Mouse (Mus musculus): ENCODE measurements around the gene Asna1. TPM values are rescaled to one million over a fixed set of nuclear protein-coding genes. Genes with fewer than 3 reads are reported as not detected.

The Asna1 gene
- total RNA-seq, 2 experiments from 2014 or later, result 122 to 124 TPM

DNA sequence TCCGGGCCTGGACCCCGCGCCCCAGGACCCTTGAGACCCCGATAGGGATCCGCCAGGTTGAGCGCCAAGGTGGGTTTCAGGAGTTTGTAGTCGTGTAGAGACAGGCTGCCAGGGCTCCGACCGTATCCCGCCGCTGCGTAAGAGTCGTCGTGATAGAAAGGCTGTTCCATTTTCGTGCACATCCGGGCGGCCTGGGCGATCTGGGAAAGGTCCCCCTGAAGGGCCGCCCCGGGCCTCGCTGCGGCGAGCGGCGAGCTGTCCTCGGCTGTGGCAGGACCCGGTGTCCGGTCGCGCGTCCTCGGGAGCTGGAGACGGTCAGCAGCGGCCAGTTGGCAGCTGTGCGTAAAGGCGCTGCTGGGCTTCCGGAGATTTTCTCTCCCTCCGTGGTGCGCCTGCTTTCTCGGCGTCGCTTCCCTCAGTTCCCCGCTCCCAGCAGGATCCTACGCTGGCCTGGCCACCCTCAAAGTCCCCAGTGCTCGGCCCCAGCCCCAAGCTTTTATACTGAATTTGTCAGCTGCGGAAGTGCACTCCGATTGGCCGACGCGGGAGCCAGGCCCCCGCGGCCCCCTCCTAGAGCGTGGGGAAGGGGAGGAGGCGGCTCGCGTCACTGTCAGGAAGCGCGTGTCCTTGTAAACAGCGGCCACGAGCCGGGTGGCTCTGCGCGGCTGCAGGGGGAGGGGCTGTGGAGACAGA lies 46.7 kb downstream of the Asna1 start, which contains the start of gene Junb:
Junb (minus strand) TSS at position 471 of the 693 bp plus-strand sequence.
- TF ChIP-seq CTCF (IDR thresholded peaks at IDR 0.05), result no peak
- Histone ChIP-seq H3K4me3 (peak within 1 kb of the TSS; percentile 95), H3K27ac (peak within 1 kb of the TSS; percentile 99)
- intact Hi-C loops (cut with DNase I), result loop anchor here (1.0 to 5.0 kb wide), 3 partner anchors 8 to 94 kb away; partner anchors contain the start of genes Asna1, Dhps and Trir
- peak; percentile 95 for DNase-seq (ENCODE audit: extremely low spot score in 1 of 2, low spot score in 2 of 2)

DNA sequence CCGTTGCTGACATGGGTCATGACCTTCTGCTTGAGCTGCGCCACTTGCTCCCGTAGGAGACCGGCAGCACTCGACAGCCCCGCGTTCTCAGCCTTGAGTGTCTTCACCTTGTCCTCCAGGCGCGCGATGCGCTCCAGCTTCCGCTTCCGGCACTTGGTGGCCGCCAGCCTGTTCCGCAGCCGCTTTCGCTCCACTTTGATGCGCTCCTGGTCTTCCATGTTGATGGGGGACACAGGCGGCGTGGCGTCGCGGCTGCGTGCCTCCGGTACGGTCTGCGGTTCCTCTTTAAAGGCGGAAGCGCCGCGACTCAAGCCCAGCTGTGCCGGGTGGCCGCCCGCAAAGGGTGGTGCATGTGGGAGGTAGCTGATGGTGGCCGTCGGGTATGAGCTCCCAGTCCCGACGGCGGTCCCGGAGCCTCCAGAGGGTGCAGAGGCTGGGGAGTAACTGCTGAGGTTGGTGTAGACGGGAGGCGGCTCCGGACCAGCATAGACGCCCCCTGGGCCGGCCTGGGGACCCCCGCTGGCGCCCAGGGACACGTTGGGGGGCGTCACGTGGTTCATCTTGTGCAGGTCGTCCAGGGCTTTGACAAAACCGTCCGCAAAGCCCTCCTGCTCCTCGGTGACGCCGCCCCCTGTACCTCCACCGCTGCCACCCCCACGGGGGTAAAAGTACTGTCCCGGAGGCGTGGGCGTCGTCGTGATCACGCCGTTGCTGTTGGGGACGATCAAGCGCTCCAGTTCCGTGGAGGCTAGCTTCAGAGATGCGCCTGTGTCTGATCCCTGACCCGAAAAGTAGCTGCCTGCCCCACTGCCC lies 47.4 kb downstream of the Asna1 start:
- intact Hi-C loops (cut with DNase I), result loop anchor here (1.0 to 5.0 kb wide), 3 partner anchors 9 to 95 kb away; partner anchors contain the start of genes Asna1, Dhps and Trir
- Histone ChIP-seq H3K27ac (peak overlapping the region; percentile 99), H3K4me3 (peak overlapping the region; percentile 95)
- TF ChIP-seq CTCF (IDR thresholded peaks at IDR 0.05), result no peak
- DNase-seq (ENCODE audit: extremely low spot score in 1 of 2, low spot score in 2 of 2), result peak; percentile 63 to 72

DNA sequence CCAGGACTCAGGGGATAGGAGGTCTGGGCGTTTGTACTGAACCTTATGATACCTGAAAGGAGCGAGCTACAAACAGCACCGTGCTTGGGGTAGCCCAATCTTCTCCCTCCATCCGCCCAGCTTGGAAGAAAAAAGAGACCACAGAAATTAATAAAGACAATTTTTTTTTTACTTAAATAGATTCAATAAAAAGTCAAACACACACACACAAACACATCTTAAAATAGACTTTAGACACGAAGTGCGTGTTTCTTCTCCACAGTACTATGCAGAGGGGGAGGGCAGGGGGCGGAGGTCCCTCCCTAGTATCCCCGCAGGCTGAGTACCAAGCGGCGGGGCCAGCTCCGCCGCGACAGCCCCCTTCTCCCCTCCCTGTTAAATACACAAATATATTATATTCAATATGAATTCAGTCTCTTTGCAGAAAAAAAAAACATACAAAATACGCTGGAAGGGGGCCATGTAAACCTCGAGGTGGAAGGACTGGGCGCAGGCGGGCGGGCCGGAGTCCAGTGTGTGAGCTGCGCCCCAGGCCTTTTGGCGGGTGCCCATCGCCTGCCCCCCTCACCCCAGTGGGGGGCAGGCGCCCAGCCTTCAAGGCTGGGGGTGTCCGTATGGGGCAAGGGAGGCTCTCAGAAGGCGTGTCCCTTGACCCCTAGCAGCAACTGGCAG lies 48.2 kb downstream of the Asna1 start:
- peak overlapping the region; percentile 95 for H3K4me3 ChIP-seq
- H3K27ac ChIP-seq, result peak overlapping the region; percentile 99
- intact Hi-C loops (cut with DNase I), result loop anchor here (5.0 kb wide), 2 partner anchors 50 to 95 kb away; partner anchors contain the start of genes Asna1, Dhps and Trir
- TF ChIP-seq CTCF (IDR thresholded peaks at IDR 0.05), result no peak
- no peak for DNase-seq (ENCODE audit: extremely low spot score in 1 of 2, low spot score in 2 of 2)

DNA sequence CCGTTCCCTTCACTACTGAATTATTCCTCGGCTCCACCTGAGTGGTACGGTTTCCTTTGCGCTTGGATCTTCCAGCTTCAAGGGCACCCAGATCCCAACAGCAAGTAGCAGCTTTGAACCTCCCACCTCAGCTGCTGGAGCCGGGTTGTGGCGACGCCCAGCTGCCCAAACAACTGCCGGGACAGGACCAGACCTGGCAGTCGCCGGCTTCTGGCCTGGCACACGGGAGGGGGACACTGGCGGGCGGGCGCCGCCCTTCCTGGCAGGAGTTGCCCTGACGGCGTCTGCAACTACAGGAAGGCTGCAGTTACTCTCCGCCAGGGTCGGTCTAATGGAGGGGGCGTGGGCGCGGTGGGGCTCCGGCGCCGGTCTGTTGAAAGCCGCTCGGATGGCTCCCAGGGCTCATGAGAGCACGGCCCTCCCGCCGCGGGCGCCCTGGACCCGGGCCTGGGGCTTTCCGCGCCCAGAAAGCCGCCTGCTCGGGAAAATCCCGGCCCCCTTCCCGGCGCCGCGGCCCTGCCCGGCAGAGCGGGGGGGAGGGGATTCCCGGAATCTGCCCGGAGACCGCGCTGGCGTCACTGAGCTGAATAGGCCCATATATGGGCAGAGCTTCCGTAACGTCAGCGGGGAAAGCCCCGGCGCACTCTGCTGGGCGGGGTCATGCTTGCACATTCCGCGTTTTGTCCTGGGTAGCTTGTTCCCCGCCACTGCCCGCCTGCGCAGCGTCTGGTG lies 48.9 kb downstream of the Asna1 start:
- intact Hi-C loops (cut with DNase I), result loop anchor here (5.0 kb wide), 2 partner anchors 51 to 96 kb away; partner anchors contain the start of genes Asna1, Dhps and Trir
- peak overlapping the region; percentile 95 for H3K4me3 ChIP-seq
- no peak; the same call in 1 of the 2 replicates for TF ChIP-seq CTCF (IDR thresholded peaks at IDR 0.05)
- peak; percentile 94 to 97 for DNase-seq (ENCODE audit: extremely low spot score in 1 of 2, low spot score in 2 of 2)
- H3K27ac ChIP-seq, result peak overlapping the region; percentile 99

DNA sequence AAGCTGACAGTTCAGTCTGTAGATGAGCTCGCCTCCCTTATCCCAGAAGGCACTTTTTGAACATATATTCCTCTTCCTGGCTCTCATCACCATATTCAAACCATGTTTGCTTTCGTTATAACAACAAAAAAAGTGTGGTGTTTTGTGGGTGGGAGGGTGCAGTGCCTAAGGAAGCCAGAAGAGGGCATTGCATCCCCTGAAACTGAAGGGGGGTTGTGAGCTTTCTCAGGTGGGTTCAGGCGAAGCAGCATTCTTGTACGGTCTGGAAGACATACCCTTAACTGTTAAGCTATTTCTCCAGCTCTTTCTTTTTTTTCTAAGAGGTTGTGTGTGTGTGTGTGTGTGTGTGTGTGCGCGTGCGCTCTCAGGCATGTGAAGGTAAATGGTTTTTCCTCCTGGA lies 49.6 kb downstream of the Asna1 start:
- Histone ChIP-seq H3K4me3 (no peak overlapping the region; the same call in 1 of the 2 replicates), H3K27ac (peak overlapping the region; percentile 99)
- peak; percentile 85 for TF ChIP-seq CTCF (IDR thresholded peaks at IDR 0.05)
- intact Hi-C loops (cut with DNase I), result loop anchor here (5.0 kb wide), 2 partner anchors 52 to 97 kb away; partner anchors contain the start of genes Asna1, Dhps and Trir
- peak in 1 of 2 experiments; percentile 77 for DNase-seq (ENCODE audit: extremely low spot score in 1 of 2, low spot score in 2 of 2)

DNA sequence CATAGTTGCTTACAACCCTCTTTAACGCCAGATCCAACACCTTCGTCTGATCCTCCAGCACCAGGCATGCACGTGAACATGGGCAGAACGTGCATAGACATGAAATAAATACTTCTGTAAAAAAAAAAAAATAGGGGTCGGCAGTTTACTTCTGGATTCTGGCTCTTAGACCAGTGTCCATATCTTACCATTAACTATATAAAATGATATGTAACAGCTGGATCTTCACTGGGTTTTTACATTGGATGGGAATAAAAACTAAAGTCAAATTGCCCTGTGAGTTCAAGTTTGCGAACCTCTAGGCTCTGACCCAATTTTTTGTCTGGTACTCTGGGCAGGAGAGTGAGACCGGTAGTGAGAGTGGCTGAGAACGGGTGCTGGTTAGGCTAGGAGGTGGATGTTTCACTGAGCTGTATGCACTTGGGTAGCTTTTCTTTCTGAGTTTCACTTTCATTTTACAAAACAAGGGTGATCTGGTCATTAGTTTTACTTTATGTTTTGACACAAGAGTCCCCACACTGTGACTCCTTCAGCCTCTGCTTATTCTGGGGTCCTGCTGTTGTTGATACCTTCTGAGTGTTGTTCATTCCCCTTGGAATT lies 50.4 kb downstream of the Asna1 start:
- H3K27ac ChIP-seq, result no peak overlapping the region
- intact Hi-C loops (cut with DNase I), result loop anchor here (1.0 to 5.0 kb wide), 3 partner anchors 16 to 98 kb away; partner anchors contain the start of genes Asna1, Dhps, Hook2 and Trir

DNA sequence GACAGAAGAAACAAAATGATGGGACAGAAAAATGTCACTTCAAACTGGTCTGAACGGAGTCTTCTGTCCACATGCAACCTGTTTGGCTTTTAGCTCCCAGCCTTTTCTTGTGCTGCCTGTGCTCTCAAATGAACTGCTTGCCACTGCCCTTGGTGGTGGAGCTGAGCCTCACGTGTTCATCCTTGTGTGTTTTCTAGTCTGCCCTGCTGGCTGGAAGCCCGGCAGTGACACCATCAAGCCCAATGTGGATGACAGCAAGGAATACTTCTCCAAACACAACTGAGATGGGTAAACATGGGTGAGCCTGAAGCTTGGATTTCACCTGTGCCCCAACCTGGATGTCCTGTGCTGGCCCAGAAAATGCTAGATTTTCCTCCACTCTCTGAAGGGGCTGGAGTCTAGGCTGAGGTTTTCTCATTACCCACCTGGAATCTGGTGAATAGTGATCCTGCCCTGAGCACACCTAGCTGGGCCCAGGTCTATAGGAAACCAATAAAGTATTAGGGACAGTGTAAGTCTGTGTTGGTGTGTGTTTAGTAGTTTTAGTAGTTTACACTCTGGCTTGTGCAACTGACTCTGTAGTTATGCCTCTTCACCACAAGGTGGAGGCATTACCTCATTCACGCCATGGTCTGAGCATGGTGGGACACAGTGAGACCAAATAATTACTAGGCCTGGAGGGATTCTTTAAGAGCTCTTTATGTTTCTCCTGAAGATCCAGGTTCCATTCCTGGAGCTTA lies 51.1 kb downstream of the Asna1 start:
- TF ChIP-seq CTCF (IDR thresholded peaks at IDR 0.05), result peak; percentile 86
- intact Hi-C loops (cut with DNase I), result loop anchor here (1.0 kb wide), 1 partner anchor 16 kb away; the partner anchor contains the start of gene Hook2
- no peak for DNase-seq (ENCODE audit: extremely low spot score in 1 of 2, low spot score in 2 of 2)
- Histone ChIP-seq H3K27ac (no peak overlapping the region), H3K4me3 (no peak overlapping the region)

More for the DNA sequence above, 50.4 kb downstream of the Asna1 start:
- no peak overlapping the region for H3K4me3 ChIP-seq
- TF ChIP-seq CTCF (IDR thresholded peaks at IDR 0.05), result no peak
- no peak for DNase-seq (ENCODE audit: extremely low spot score in 1 of 2, low spot score in 2 of 2)

DNA sequence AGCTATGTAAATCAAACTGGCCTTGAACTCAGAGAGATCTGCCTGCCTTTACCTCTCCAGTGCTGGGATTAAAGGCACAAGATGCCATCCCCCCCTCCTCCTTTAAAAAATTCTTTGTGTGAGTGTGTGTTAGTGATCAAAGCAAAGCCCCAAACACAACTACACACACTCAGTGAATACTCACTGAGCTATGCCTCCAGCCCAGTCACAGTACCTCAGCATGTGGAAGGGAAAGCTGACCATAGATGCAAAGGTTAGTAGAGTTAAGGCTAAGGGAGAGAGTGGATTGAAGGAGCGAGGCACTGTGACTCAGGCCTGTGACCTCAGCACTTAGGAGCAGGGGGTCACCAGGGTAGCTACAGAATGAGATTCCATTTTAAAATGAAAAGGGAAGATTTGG lies 52.0 kb downstream of the Asna1 start:
- intact Hi-C loops (cut with DNase I), result no loop called here
- Histone ChIP-seq H3K27ac (no peak overlapping the region), H3K4me3 (no peak overlapping the region)
- TF ChIP-seq CTCF (IDR thresholded peaks at IDR 0.05), result no peak
- no peak for DNase-seq (ENCODE audit: extremely low spot score in 1 of 2, low spot score in 2 of 2)

DNA sequence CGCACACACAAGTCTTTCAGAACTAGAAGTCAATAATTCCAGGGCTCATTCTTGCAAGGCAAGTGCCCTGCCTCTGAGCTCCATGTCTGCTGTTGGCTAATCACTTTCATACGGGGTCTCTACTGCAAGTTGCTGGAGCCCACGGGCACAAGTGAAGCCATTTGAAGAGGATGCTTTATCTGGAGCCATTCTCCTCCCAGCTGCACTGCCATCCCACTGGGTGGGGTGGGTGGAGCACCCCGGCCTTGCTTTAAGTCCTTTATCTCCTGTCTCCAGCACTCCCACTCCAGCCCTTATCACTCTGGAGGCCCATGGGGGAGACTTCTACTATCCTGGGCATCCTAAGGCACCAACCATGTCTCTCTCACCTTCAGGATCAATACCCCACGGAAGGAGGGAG lies 54.2 kb downstream of the Asna1 start:
- peak overlapping the region; percentile 56 for H3K4me3 ChIP-seq
- no peak for DNase-seq (ENCODE audit: extremely low spot score in 1 of 2, low spot score in 2 of 2)

More for the DNA sequence above, 54.2 kb downstream of the Asna1 start:
- no peak overlapping the region for H3K27ac ChIP-seq
- no peak for TF ChIP-seq CTCF (IDR thresholded peaks at IDR 0.05)
- intact Hi-C loops (cut with DNase I), result no loop called here

Data from left cerebral cortex, adult 2 months (tissue).